Mouse (Mus musculus) liver, embryonic 12.5 days (tissue): ENCODE results near the gene Doc2b. TPM values are rescaled to one million over a fixed set of nuclear protein-coding genes. Genes with fewer than 3 reads are reported as not detected.

Experiments used
- ATAC-seq: fragments of 200-750 bp; cut with Nextera tagmentation; 2 replicates; pipeline ENCODE4 v1.8.0; 2017; ENCODE audit warnings: moderate number of reproducible peaks, mild to moderate bottlenecking, moderate library complexity
- H3K27ac ChIP-seq: fragments of 300-500 bp; sonication (generic); 2 replicates; pipeline ENCODE4 v1.5.1; 2016; ENCODE audit warnings: mild to moderate bottlenecking
- H3K27me3 ChIP-seq: fragments of 300-500 bp; sonication (generic); replicated peaks from 2 replicates; pipeline ENCODE4 v1.6.1; 2016; ENCODE audit warnings: mild to moderate bottlenecking, moderate library complexity
- H3K36me3 ChIP-seq: fragments of 300-500 bp; sonication (generic); 2 replicates; pipeline ENCODE4 v1.6.1; 2016; ENCODE audit warnings: mild to moderate bottlenecking, moderate library complexity
- H3K4me1 ChIP-seq: fragments of 300-500 bp; sonication (generic); 2 replicates; pipeline ENCODE4 v1.6.1; 2016
- H3K4me2 ChIP-seq: fragments of 300-500 bp; sonication (generic); 2 replicates; pipeline ENCODE4 v1.6.1; 2016; ENCODE audit warnings: mild to moderate bottlenecking, moderate library complexity
- H3K4me3 ChIP-seq: fragments of 300-500 bp; sonication (generic); 2 replicates; pipeline ENCODE4 v1.5.1; 2016; ENCODE audit warnings: mild to moderate bottlenecking, moderate library complexity
- H3K9ac ChIP-seq: fragments of 300-500 bp; sonication (generic); 2 replicates; pipeline ENCODE4 v1.6.1; 2016; ENCODE audit warnings: mild to moderate bottlenecking, moderate library complexity
- H3K9me3 ChIP-seq: fragments of 300-500 bp; sonication (generic); replicated peaks from 2 replicates; pipeline ENCODE4 v1.6.1; 2016; ENCODE audit warnings: mild to moderate bottlenecking, moderate library complexity
- WGBS: fragments of 180-500 bp; shearing (Covaris S2); methylation state at CpG from one replicate; pipeline ENCODE4 v1.1.7; 2016; ENCODE audit not compliant: insufficient replicate concordance; 5-methylcytosine and 5-hydroxymethylcytosine counted together
- polyA plus RNA-seq: library from polyadenylated mRNA; unstranded; fragments of >200 nt; fragmentation: Nextera tagmentation; extraction: Ambion mirVana; gene quantifications from 2 replicates; pipeline ENCODE4 v1.2.1, GENCODE M21; 2016

Doc2b gene
- polyA plus RNA-seq, 1 experiment from 2014 or later = 0.12 TPM

- ATAC-seq = no peak
- Histone ChIP-seq H3K27me3 (no peaks in the 10 kb centered on the region), H3K9ac (no peak overlapping the region), H3K27ac (no peak overlapping the region), H3K4me1 (no peaks in the 10 kb centered on the region), H3K4me2 (no peak overlapping the region), H3K9me3 (no peaks in the 10 kb centered on the region), H3K4me3 (no peak overlapping the region), H3K36me3 (peaks cover 93% of the 10 kb centered on the region)
- WGBS = 93% methylated on average over 1 of the region's 1 CpGs
Observed at GRCm38 (mm10) chr11:75758553-75758952, 37.3 kb downstream of the Doc2b start.

DNA sequence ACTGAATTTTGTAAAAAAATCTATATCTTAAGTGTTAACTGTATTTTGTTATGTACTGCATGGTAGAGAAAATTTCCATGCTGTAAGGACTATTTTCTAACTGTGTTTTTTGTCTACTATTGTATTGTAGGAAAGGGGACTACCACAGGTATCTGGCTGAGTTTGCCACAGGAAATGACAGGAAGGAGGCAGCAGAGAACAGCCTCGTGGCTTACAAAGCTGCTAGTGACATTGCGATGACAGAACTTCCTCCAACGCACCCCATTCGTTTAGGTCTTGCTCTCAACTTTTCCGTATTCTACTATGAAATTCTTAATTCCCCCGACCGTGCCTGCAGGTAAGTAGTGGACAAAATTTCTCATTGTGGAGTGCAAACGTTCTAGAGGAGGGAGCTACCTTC is 39.2 kb downstream of the Doc2b start:
- H3K27me3 ChIP-seq = no peaks in the 10 kb centered on the region
- WGBS = 68% methylated on average over 8 of the region's 8 CpGs

DNA sequence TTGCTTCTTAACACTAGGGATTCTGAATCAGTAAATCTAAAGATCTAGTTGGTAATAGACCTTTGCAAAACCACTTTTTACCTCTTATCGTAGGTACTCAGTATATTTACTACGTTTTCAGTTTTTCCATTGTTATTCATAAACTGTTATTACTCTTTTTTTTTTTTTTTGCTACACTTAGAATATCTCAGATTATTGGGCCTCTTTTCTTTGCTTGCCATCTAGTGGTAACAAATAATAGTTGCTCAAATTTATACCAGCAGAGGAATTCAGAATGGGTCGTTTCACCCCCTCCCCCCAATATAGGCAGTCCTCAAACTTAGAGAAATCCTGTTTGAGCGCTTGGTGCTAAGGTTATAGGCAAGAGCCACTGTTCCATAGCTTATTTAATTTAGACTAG is 44.8 kb downstream of the Doc2b start:
- Histone ChIP-seq H3K4me3 (no peak overlapping the region), H3K9me3 (no peaks in the 10 kb centered on the region), H3K4me2 (no peak overlapping the region), H3K27ac (no peak overlapping the region), H3K4me1 (peaks cover 29% of the 10 kb centered on the region), H3K27me3 (no peaks in the 10 kb centered on the region), H3K36me3 (peaks cover 63% of the 10 kb centered on the region), H3K9ac (no peak overlapping the region)
- ATAC-seq = no peak
- WGBS = 70% methylated on average over 4 of the region's 4 CpGs

More for the DNA sequence above, 39.2 kb downstream of the Doc2b start:
- H3K4me1 ChIP-seq = no peaks in the 10 kb centered on the region
- H3K27ac ChIP-seq = no peak overlapping the region
- ATAC-seq = no peak
- no peak overlapping the region for H3K9ac ChIP-seq
- no peak overlapping the region for H3K4me3 ChIP-seq
- no peak overlapping the region for H3K4me2 ChIP-seq
- H3K36me3 ChIP-seq = peaks cover 91% of the 10 kb centered on the region
- no peaks in the 10 kb centered on the region for H3K9me3 ChIP-seq

- Histone ChIP-seq H3K27me3 (no peaks in the 10 kb centered on the region), H3K27ac (no peak overlapping the region), H3K4me3 (no peak overlapping the region), H3K9me3 (no peaks in the 10 kb centered on the region), H3K9ac (no peak overlapping the region), H3K4me1 (peaks cover 32% of the 10 kb centered on the region), H3K4me2 (no peak overlapping the region), H3K36me3 (peaks cover 59% of the 10 kb centered on the region)
- WGBS = 81% methylated on average over 1 of the region's 1 CpGs
- ATAC-seq = no peak
Observed at GRCm38 (mm10) chr11:75750537-75750936, 45.3 kb downstream of the Doc2b start.

DNA sequence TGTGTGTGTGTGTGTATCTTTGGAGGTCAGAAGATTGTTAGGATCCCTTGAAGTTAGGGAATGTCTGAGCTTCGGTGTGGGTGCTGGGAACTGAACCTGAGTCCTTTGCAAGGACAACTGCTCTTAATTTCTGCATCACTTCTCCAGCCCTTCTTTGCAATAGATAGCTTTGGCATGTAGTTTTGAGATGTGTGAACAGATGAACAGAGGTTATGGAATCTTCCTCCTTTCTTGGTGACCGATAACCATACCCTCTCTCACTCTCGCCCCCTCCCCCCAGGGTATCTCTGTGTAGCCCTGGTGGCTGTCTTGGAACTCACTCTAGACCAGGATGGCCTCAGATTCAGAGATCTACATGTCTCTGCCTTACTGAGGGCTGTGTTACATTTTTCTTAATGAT is 51.1 kb downstream of the Doc2b start:
- Histone ChIP-seq H3K4me1 (peaks cover 62% of the 10 kb centered on the region), H3K36me3 (peaks cover 55% of the 10 kb centered on the region), H3K27ac (no peak overlapping the region), H3K4me3 (no peak overlapping the region), H3K9me3 (no peaks in the 10 kb centered on the region), H3K4me2 (no peak overlapping the region), H3K9ac (no peak overlapping the region), H3K27me3 (no peaks in the 10 kb centered on the region)
- ATAC-seq = no peak
- 81% methylated on average over 3 of the region's 3 CpGs for WGBS

DNA sequence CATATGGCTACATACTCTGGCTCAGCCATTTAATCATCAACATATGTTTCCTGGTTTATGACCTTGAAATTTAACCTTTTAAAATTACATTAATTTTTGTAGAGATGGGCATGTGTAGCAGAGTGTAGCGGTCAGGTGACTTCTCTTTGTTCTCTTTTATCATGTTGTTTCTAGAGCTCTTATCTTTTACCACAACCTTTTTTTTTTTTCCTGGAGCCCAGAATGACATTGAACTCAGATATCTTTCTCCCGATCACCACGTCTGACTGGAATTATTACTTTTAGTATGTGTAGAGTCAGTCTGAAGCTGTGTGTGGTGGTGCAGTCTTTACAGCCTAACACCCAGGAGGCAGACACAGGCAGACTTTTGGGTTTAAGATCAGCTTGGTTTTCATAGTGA is 54.2 kb downstream of the Doc2b start:
- Histone ChIP-seq H3K9ac (no peak overlapping the region), H3K27me3 (no peaks in the 10 kb centered on the region), H3K9me3 (no peaks in the 10 kb centered on the region), H3K4me3 (no peak overlapping the region), H3K36me3 (peaks cover 60% of the 10 kb centered on the region), H3K4me1 (peaks cover 68% of the 10 kb centered on the region), H3K4me2 (0 out of 2 replicates have a peak overlapping the region, but pooled peaks have one; percentile 4), H3K27ac (0 out of 2 replicates have a peak overlapping the region, but pooled peaks have one; percentile 18)
- ATAC-seq = no peak
- 34% methylated on average over 3 of the region's 3 CpGs for WGBS

DNA sequence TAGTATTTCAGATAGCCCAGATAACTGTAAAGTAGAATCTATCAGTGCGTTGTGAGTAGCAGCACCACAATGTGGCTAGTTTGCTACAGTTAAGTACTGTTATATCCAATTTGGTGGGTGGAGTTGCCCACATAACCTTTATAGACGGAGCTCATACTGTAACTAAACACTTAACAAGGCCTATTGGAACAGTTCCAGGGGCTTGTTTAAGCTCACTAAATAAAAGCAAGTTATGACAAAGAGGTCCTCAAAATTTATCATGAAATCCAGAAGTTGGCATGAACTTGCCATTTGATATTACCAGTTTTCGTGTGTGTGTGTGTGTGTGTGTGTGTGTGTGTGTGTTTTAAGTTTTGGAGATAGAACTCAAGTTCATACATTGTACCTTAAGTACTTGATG is 55.6 kb downstream of the Doc2b start:
- H3K4me1 ChIP-seq = peaks cover 72% of the 10 kb centered on the region
- H3K9me3 ChIP-seq = no peaks in the 10 kb centered on the region
- peaks cover 63% of the 10 kb centered on the region for H3K36me3 ChIP-seq
- 74% methylated on average over 3 of the region's 3 CpGs for WGBS
- no peak overlapping the region for H3K9ac ChIP-seq
- H3K27me3 ChIP-seq = no peaks in the 10 kb centered on the region
- ATAC-seq = no peak
- no peak overlapping the region for H3K27ac ChIP-seq
- H3K4me2 ChIP-seq = no peak overlapping the region
- H3K4me3 ChIP-seq = no peak overlapping the region

DNA sequence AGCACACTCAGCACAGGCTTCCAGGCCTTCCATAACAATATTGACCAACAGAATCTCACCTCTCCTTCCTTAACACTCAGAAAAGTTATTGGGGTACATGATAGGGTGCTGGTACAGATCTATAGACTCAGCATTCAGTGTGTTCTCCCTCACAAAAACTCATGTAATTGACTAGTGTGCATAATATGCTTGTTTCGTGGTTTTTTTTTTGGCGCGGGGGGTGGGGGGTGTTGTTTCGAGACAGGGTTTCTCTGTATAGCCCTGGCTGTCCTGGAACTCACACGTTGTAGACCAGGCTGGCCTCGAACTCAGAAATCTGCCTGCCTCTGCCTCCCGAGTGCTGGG is 57.4 kb downstream of the Doc2b start:
- H3K4me2 ChIP-seq = no peak overlapping the region
- peaks cover 60% of the 10 kb centered on the region for H3K36me3 ChIP-seq
- no peak overlapping the region for H3K9ac ChIP-seq
- WGBS = 86% methylated on average over 7 of the region's 7 CpGs
- H3K4me1 ChIP-seq = peaks cover 82% of the 10 kb centered on the region
- no peaks in the 10 kb centered on the region for H3K9me3 ChIP-seq
- no peaks in the 10 kb centered on the region for H3K27me3 ChIP-seq
- no peak overlapping the region for H3K27ac ChIP-seq
- H3K4me3 ChIP-seq = no peak overlapping the region
- no peak for ATAC-seq

DNA sequence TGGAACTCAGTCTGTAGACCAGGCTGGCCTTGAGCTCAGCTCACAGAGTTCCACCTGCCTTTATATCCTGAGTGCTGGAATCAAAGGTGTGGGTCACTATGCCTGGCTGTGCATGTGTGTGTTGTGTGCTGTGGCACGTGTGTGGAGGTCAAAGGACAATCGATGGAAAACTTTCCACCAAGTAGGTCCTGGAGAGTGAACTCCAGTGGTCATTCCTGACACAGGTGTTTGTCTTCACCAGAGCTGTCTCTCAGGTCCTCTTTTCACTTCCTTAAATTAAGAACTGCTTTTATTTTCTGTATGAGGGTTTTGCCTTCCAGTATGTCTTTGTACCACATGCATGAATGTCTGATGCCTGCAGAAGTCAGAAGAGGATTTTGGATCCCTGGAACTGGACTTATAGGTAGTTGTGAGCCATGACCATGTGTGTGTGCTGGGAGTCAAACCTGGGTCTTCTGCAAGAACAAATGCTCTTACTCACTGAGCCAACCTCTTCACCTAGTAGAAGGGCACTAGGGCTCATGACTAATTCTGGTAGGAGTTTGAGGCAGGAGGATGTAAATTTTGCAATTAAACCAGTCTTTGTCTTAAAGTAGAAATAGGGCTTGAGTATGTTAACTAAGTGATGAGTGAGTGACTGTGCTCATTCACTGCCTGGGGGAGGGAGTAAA is 57.9 kb downstream of the Doc2b start:
- ATAC-seq = no peak
- Histone ChIP-seq H3K4me3 (no peak overlapping the region), H3K27ac (no peak overlapping the region), H3K4me1 (peaks cover 81% of the 10 kb centered on the region), H3K9ac (no peak overlapping the region), H3K9me3 (no peaks in the 10 kb centered on the region), H3K36me3 (peaks cover 54% of the 10 kb centered on the region), H3K4me2 (no peak overlapping the region), H3K27me3 (no peaks in the 10 kb centered on the region)
- 75% methylated on average over 2 of the region's 2 CpGs for WGBS

DNA sequence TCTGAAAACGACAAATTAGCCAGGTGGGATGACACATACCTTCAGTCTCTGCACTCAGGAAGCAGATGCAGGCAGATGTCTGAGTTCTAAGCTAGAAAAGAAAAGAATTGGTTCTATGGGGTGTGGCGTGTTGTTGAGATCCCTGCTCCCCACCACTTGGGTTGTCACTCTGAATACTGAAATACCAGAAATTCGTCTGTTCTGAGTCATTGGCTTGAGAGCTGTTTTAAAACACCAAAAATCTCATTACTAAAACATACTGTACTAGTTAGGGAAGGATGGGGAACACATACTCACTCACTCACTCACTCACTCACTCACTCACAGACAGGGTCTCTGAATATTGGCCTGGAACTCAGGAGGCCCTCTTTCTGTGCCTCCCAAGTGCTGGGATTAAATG is 58.9 kb downstream of the Doc2b start:
- Histone ChIP-seq H3K4me2 (0 out of 2 replicates have a peak overlapping the region, but pooled peaks have one; percentile 6), H3K4me1 (peaks cover 82% of the 10 kb centered on the region), H3K9ac (0 out of 2 replicates have a peak overlapping the region, but pooled peaks have one; percentile 17), H3K36me3 (peaks cover 48% of the 10 kb centered on the region), H3K9me3 (no peaks in the 10 kb centered on the region), H3K27me3 (no peaks in the 10 kb centered on the region), H3K4me3 (no peak overlapping the region), H3K27ac (no peak overlapping the region)
- 62% methylated on average over 3 of the region's 3 CpGs for WGBS
- no peak for ATAC-seq

DNA sequence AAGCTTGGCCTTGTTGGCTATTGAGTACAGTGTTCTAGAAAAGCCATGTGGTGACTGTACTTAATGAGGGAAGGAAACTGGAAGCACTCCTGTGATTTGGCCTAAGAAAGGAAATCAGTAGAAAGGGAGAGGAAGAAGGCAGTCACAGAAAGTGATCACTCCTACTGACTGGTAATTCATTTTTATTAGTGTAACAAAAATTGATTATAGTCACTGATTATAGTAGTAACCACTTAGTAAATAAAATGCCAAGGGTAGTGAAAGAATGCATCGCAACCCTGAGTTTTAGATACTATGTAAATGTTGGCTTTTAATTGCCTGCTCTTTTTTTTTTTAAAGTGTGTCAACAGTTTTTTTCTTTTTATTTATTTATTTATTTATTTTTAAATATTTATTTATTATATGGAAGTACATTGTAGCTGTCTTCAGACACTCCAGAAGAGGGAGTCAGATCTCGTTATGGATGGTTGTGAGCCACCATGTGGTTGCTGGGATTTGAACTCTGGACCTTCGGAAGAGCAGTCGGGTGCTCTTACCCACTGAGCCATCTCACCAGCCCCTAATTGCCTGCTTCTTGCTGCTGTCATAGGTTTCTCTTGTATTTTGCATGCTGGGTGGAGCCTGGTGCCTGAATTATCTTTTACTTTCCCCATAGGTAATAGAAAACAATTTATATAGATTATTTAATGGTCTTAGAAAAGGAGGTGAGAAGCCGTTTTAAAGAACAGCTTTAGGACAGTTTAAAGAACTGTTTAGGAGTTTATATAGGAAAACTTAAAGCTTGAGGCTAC is 60.2 kb downstream of the Doc2b start:
- Histone ChIP-seq H3K27ac (no peak overlapping the region), H3K27me3 (no peaks in the 10 kb centered on the region), H3K4me2 (peak overlapping the region; percentile 95), H3K36me3 (peaks cover 39% of the 10 kb centered on the region), H3K9ac (no peak overlapping the region), H3K4me3 (no peak overlapping the region), H3K4me1 (peaks cover 80% of the 10 kb centered on the region), H3K9me3 (no peaks in the 10 kb centered on the region)
- WGBS = 79% methylated on average over 5 of the region's 5 CpGs
- ATAC-seq = no peak

DNA sequence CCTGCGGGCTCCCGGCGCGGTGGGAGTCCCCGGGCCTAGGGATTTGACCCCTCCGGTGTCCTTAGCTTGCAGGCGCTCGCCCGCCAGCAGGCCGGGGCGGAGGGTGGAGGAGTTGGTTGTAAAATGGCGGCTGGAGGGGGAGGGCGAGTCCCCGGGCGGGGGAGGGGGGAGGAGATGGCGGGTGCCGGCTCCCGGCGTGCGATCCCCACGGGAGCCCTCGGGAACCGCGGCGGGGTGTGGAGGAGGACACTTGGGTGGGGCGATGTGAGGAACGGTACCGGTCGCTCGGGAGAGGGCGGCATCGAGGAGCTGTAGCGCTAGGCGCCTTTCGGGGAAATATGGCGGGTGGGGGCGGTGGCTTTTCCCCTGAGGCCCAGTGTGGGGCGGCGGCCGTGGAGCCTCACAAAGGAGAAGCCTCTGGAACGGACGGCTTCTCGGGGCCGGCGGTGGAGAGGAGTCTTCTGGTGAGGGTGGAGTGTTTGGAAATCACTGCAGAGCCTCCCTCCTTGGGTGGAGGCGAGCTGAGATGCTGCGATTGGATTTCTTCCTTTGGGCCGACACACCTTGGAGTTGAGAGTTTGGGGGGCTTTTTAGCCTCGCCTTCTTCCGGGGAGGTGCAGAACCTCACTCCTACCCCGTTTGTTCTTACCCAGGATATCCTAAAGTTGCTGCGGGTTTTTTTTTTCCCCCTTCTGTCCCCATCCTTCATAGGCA is 62.5 kb downstream of the Doc2b start:
- H3K27ac ChIP-seq = peak overlapping the region; percentile 90
- peak; percentile 60 for ATAC-seq
- H3K9me3 ChIP-seq = no peaks in the 10 kb centered on the region
- H3K27me3 ChIP-seq = no peaks in the 10 kb centered on the region
- peaks cover 61% of the 10 kb centered on the region for H3K4me1 ChIP-seq
- H3K9ac ChIP-seq = peak overlapping the region; percentile 87
- H3K4me3 ChIP-seq = peak overlapping the region; percentile 91
- WGBS = under 1% methylated on average over 49 of the region's 52 CpGs
- H3K36me3 ChIP-seq = peaks cover 24% of the 10 kb centered on the region
- peak overlapping the region; percentile 95 for H3K4me2 ChIP-seq
